Mouse (Mus musculus): ENCODE measurements around the gene Gm5039.
"Not testable (repeated sequence)": the region's sequence is repeated elsewhere in the genome, so short reads cannot be mapped to it uniquely, and the experiment has no call there.

- TF ChIP-seq CTCF (IDR thresholded peaks at IDR 0.05); POLR2A (IDR thresholded peaks at IDR 0.05; ENCODE audit: insufficient read depth, low read depth, low read length); EP300 (IDR thresholded peaks at IDR 0.05; ENCODE audit: insufficient read depth, low read depth, low read length): not testable (repeated sequence)
Observed at GRCm38 (mm10) chr12:88285224-88285623, 38.6 kb downstream of the Gm5039 start.

Data from heart, adult 2 months (tissue).